Mouse (Mus musculus) bone marrow, adult 2 months (tissue): ENCODE results near the gene Snx19.

ENCODE experiments used
- CTCF ChIP-seq: fragments of 200-500 bp; IDR thresholded peaks from 2 replicates; pipeline ENCODE4 v1.5.1; 2011; ENCODE audit warnings: low read length, control low read depth; ENCODE audit not compliant: control insufficient read depth, insufficient read depth
- POLR2A ChIP-seq: fragments of 200-500 bp; IDR thresholded peaks from 2 replicates; pipeline ENCODE4 v1.6.1; 2011; ENCODE audit warnings: low read depth, mild to moderate bottlenecking, control low read depth, low read length, borderline replicate concordance; ENCODE audit not compliant: control insufficient read depth

DNA sequence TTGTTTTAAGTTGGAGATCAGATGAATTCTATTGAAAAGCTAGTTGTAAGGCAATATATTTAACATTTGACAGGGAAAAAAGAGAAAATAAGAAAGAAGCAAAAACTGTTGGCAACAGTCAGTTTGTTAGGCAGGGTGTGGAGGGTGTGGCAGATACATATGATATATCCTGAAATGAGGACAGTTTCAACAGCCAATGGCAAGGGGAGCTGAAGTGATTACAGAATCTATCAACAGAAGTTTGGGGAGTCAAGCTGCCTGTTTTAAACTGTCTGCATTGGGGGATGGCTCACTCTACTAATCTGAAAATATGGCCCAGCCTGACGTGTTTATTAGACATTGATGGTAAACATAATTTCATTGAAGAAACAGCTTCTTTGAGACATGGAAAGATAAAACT, 61.5 kb downstream of the Snx19 start:
- TF ChIP-seq CTCF (no peak), POLR2A (no peak)
